Mouse (Mus musculus) neural tube, embryonic 11.5 days (tissue): ENCODE measurements at regions not wholly inside any gene's neighbourhood (a gene's known extent, or its start where the extent isn't known, plus 50 kb on each side); places are given as distances from the start of the nearest gene placed in this dataset.

Source experiments
- ATAC-seq: fragments of 200-750 bp; cut with Nextera tagmentation; 2 replicates; pipeline ENCODE4 v1.8.0; 2017; ENCODE audit warnings: moderate number of reproducible peaks, mild to moderate bottlenecking, moderate TSS enrichment, moderate library complexity; ENCODE audit not compliant: insufficient read depth, low FRiP score, low TSS enrichment
- DNase-seq: peaks from one replicate; pipeline ENCODE4 v3.0.0-alpha.2; 2015; ENCODE audit warnings: low spot score
- H3K27ac ChIP-seq: fragments of 300-500 bp; sonication (generic); 2 replicates; pipeline ENCODE4 v1.5.1; 2014; ENCODE audit warnings: low read depth, mild to moderate bottlenecking, low read length
- H3K27me3 ChIP-seq: fragments of 300-500 bp; sonication (generic); 2 replicates; pipeline ENCODE4 v1.6.1; 2014; ENCODE audit warnings: mild to moderate bottlenecking, low read length, mixed read lengths; ENCODE audit not compliant: control insufficient read depth, insufficient read depth
- H3K36me3 ChIP-seq: fragments of 300-500 bp; sonication (generic); 2 replicates; pipeline ENCODE4 v1.6.1; 2014; ENCODE audit warnings: mild to moderate bottlenecking, low read length, moderate library complexity, mixed read lengths; ENCODE audit not compliant: control insufficient read depth, insufficient read depth
- H3K4me1 ChIP-seq: fragments of 300-500 bp; sonication (generic); 2 replicates; pipeline ENCODE4 v1.6.1; 2014; ENCODE audit warnings: low read length, mixed read lengths; ENCODE audit not compliant: control insufficient read depth, insufficient read depth
- H3K4me2 ChIP-seq: fragments of 300-500 bp; sonication (generic); 2 replicates; pipeline ENCODE4 v1.6.1; 2014; ENCODE audit warnings: low read depth, mild to moderate bottlenecking, moderate library complexity
- H3K4me3 ChIP-seq: fragments of 300-500 bp; sonication (generic); 2 replicates; pipeline ENCODE4 v1.5.1; 2014; ENCODE audit warnings: low read depth, low read length
- H3K9ac ChIP-seq: fragments of 300-500 bp; sonication (generic); 2 replicates; pipeline ENCODE4 v1.6.1; 2014; ENCODE audit warnings: mild to moderate bottlenecking, low read length
- H3K9me3 ChIP-seq: fragments of 300-500 bp; sonication (generic); 2 replicates; pipeline ENCODE4 v1.6.1; 2016; ENCODE audit warnings: low read length; ENCODE audit not compliant: control insufficient read depth
- WGBS: fragments of 180-500 bp; shearing (Covaris S2); extraction: QIAGEN DNeasy Blood & Tissue Kit; methylation state at CpG from one replicate; pipeline ENCODE4 v1.1.7; 2014; 5-methylcytosine and 5-hydroxymethylcytosine counted together

GRCm38 (mm10) chr12:91910529-91910928 lies 61.6 kb upstream of the Sel1l start:
- H3K4me2 ChIP-seq, result no peak overlapping the region
- H3K9ac ChIP-seq, result no peak overlapping the region
- no peaks in the 10 kb centered on the region for H3K36me3 ChIP-seq
- DNase-seq (no peak), ATAC-seq (no peak)
- H3K27me3 ChIP-seq, result no peaks in the 10 kb centered on the region
- H3K9me3 ChIP-seq, result 0 out of 2 replicates have a peak, but pooled peaks cover 2% of the 10 kb centered on the region
- H3K4me1 ChIP-seq, result no peaks in the 10 kb centered on the region
- H3K4me3 ChIP-seq, result no peak overlapping the region
- 59% methylated on average over 8 of the region's 8 CpGs for WGBS
- no peak overlapping the region for H3K27ac ChIP-seq
